In genomic region chr6:125600036-125600558, GRCm38 (mm10) we compare ENCODE assay signal across 8 mouse cellular contexts. TPM values are rescaled to one million over a fixed set of nuclear protein-coding genes. Genes with fewer than 3 reads are reported as not detected.
DNase-seq lines count a peak whose midpoint lies in the region.

No protein-coding gene starts in this region.

- peak; percentile 81 for DNase-seq in CD4-positive, CD25-positive, alpha-beta regulatory T cell, adult 2 months (ENCODE audit: low read depth, low spot score)
- peak; percentile 62 to 69 for DNase-seq in adrenal gland, adult 18-20 months (ENCODE audit: low spot score in 2 of 2)
- DNase-seq in embryo, embryonic 10 days (ENCODE audit: low spot score) = peak; percentile 82
- peak; percentile 53 to 61 for DNase-seq in gastrocnemius, postnatal 36 days
- DNase-seq in layer of hippocampus, adult 11-12 months (ENCODE audit: low spot score) = peak; percentile 76
- peak; percentile 83 for DNase-seq in lung, postnatal 10 days
- DNase-seq in retina, postnatal 7 days (ENCODE audit: low read depth, low spot score) = peak; percentile 57
- DNase-seq in urinary bladder, postnatal 36 days (ENCODE audit: low spot score in 2 of 2) = peak; percentile 69 to 70

- intact Hi-C loops in gastrocnemius, postnatal 36 days (cut with DNase I) = loop anchor here (5.0 kb wide), 2 partner anchors 73 to 103 kb away; no protein-coding TSS in a partner anchor

RNA-seq across cellular contexts. Expression of gene Vwf, which starts 53.5 kb away (rescaled TPM):
- total RNA-seq in adrenal gland, adult 18-20 months (2021) = 1 to 10 TPM; 5.7 to 8.0 TPM
- total RNA-seq in gastrocnemius, postnatal 36 days (2021) = 10 to 100 TPM; 13.5 to 15.4 TPM

Comparison
In these comparisons a context has a peak if more than half of its experiments do, and no peak if none do; other contexts are left out.
1. Peak in every context shown above with its lines: DNase-seq.